Mouse (Mus musculus) gastrocnemius, postnatal 14 days (tissue): ENCODE data around the gene Prelid3b. TPM values are rescaled to one million over a fixed set of nuclear protein-coding genes. Genes with fewer than 3 reads are reported as not detected.

ENCODE experiments used
- DNase-seq: peaks from one replicate; pipeline ENCODE4 v3.0.0; 2021; ENCODE audit warnings: mixed read lengths
- intact Hi-C: fragments of 180-260 bp; cut with DNase I; formaldehyde crosslinking; loops from one replicate; pipeline ENCODE4 v1.15.1; 2025; ENCODE audit warnings: low total_unique reads
- total RNA-seq, 2 experiments: library from RNA; stranded (reverse); gene quantifications; 2 replicates each; pipeline ENCODE4 v1.2.3; 2021

The Prelid3b gene
- total RNA-seq, 2 experiments from 2014 or later, result 54.1 to 62.6 TPM

GRCm38 (mm10) chr2:174436076-174436701 is 36.7 kb downstream of the Prelid3b start:
- intact Hi-C loops, result no loop called here
- no peak for DNase-seq

DNA sequence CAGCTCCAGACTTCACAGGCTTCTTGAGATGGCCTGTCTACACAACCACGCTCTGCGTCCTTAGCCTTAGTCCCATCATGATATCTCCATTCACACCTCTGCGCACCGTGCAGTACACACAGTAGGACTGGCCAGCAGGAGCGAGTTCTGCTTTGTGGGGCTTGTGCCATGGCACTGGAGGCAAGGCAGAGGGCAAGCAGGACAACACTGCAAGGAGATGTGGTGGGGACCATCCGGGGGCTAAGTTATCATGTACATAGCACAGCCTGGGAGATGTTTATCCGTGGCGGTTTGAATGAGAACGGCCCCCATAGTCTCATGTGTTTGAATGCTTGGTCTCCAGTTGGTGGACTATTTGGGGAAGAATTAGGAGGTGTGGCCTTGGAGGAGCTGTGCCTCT is 37.9 kb downstream of the Prelid3b start:
- no peak for DNase-seq
- intact Hi-C loops, result no loop called here

DNA sequence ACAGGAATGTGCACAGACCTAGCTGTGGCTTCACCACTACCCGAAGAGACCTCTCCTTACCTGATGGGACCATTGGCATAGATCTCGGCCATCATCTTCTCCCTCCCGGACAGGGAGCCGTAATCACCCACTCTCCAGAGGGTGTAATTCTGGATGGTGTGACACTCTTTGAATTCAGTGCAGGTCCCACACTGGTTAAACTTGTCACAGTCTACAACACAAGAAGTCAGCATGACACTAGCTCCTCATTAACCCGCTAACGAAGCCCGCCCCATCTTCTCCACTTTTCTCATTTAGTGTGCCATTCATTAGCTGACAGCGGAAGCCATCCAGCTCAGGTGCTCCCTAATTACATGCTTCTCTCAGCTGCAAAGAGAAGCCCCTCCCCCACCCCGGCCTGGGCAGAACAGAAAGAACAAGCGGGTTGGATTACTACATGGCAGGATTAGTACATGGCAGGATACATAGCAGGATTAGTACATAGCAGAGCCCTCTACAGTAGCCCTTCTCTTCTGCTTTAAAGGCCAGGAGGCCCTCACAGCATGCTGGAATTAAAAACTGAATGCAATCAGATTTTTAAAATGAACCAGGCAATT is 43.8 kb downstream of the Prelid3b start:
- no peak for DNase-seq
- intact Hi-C loops, result no loop called here

DNA sequence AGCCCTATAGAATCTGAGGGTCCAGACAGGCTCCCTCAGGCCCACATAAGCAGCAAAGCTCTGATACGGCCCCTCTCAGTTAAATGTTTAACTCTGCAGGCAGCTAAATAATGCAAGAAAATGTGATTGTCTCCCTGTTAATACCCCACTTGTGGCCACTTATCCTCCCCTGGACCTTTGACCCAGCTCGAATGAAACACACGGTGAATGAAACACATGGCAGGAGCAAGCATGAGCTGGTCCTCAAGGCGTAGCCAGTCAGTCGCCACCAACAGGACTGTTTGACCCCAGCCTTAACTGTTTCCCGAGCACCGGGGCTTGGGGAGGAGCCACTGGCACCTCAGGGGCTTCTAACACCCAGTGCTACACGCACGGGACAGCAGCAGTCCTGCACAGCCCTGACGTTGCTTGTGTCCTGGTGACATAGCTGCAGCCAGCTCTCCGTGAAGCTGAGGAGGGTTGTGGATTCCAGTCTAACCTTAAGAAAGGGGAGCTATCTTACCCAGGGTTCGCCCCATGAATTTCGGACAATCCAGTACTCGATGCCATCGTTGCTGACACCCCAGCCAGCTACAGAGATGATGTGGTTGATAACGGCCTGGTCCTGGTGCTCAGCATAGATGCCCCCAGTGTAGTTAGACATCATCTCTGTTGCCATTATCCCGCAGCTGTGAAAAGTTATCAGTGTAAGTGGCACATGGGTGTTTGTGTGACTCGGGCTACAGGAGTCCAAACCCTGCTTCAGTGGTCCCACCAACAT is 44.6 kb downstream of the Prelid3b start:
- DNase-seq, result no peak
- intact Hi-C loops, result no loop called here

DNA sequence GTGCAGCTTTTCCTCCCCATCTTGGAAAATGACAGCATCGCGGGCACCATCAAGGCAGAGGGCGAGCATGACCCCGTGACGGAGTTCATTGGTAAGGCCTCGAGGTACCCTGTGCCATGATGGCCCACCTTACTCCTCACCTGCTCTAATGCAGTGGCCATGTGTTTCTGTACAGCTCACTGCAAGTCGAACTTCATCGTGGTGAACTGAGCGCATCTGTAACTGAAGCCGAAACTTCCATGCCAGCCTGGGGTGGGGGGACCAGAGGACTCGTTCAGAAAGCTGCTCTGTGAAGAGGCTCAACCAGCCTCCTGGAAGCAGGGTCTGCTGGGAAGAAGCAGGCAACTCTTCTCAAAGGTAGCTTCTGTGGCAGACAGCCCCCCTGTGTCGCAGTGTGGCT is 46.0 kb downstream of the Prelid3b start:
- intact Hi-C loops, result no loop called here
- no peak for DNase-seq

GRCm38 (mm10) chr2:174424301-174425085 is 48.4 kb downstream of the Prelid3b start:
- intact Hi-C loops, result no loop called here
- no peak for DNase-seq

DNA sequence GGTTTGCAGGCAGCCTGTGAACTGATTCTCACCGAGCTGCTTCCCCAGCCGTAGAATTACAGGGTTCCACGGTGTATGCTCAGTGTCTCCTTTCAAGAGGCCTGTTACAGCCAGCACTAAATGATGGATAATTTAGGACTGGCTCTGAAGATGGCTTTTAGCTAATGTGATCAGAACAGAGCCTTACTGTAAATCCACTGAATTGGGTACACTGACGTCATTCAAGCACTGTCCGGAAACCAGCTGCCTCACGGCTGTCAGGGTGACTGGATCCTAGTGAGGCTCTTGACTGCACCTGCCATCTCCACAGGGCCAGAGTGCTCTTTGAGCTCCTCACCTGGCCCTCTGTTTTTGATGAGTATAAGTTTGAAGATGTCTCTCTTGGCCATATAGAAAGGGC is 51.8 kb downstream of the Prelid3b start:
- no peak for DNase-seq
- intact Hi-C loops, result no loop called here

GRCm38 (mm10) chr2:174415731-174416310 is 57.1 kb downstream of the Prelid3b start, which contains the start of gene Nelfcd:
Gene Nelfcd, plus strand, starts transcription at chr2:174415804.
- peak; percentile 94 for DNase-seq

More at GRCm38 (mm10) chr2:174415731-174416310, 57.1 kb downstream of the Prelid3b start, which contains the start of gene Nelfcd:
- intact Hi-C loops, result no loop called here

Other genes with a start within 250 kb of the Prelid3b start
- 1,000 to 10,000 TPM; 1,660 to 1,705 TPM for gene Gnas, start 188.8 kb downstream of the Prelid3b start, total RNA-seq
- 1 to 10 TPM; 3.1 to 3.2 TPM for gene Gm20721, start 126.4 kb downstream of the Prelid3b start, total RNA-seq
- gene Nelfcd, start 57.3 kb downstream of the Prelid3b start, total RNA-seq, result 10 to 100 TPM; 28.5 to 29.4 TPM
- 10 to 100 TPM; 35.9 to 46.1 TPM for gene Ctsz, start 34.0 kb downstream of the Prelid3b start, total RNA-seq
- gene Tubb1, start 22.4 kb downstream of the Prelid3b start, total RNA-seq, result under 1 TPM in 1 of 2 experiments, not detected in 1; 0.14 TPM
- gene Atp5e, start 9.0 kb downstream of the Prelid3b start, total RNA-seq, result 1,000 to 10,000 TPM; 1,038 to 1,188 TPM
- gene Zfp831, start 170.5 kb upstream of the Prelid3b start, total RNA-seq, result under 1 TPM in 1 of 2 experiments, not detected in 1; 0.02 TPM